Mouse (Mus musculus): ENCODE measurements at regions not wholly inside any gene's neighbourhood (a gene's known extent, or its start where the extent isn't known, plus 50 kb on each side); places are given as distances from the start of the nearest gene placed in this dataset.

DNA sequence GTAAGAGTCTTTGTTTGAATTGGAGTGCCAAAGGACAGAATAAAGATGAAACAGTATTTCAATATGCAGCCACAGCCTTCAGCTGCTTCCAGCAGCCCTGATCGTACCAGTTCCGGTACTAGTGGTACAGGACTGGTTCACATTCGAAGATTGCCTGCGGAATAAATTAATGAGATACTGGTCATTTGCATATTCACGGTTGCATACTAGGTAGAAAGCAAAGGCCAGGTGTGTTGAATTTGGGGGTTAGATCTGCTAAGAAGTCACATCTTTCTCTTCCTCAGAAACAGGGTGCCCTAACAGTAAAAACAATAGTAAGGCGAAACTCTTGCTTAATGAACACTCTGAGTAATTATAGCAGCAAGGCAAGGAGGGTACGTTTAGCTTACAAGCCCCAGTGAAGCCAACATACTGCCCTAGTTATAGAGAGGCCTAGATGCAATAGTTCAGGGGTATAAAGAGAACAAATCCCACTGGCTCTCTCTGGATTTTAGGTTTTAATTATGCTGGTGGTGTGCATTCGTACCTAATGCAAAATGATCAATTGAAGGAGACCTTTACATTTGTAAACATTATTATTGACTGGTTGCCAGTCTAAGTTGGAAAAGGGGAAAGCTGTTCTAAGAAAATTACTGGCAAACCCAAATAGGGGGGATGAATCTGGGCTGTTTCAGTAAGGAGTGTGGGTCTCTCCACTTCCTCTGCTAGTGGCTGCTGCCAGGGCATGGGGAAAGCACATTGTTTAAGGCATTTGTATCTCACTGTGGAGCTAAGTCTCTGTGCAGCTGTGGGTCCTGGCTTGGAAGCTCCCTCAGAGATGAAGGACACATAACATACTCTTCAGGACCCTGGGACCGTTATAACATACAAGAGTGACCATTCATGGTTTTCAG lies 435.3 kb upstream of the Pou3f3 start:
- WGBS = 58% methylated on average over 9 of the region's 9 CpGs
- Histone ChIP-seq H3K27me3 (0 out of 2 replicates have a peak, but pooled peaks cover 5% of the 10 kb centered on the region), H3K36me3 (no peaks in the 10 kb centered on the region), H3K9ac (no peak overlapping the region), H3K4me3 (no peak overlapping the region), H3K4me2 (replicated peaks) (0 out of 2 replicates have a peak overlapping the region, but pooled peaks have one; percentile 7), H3K9me3 (no peaks in the 10 kb centered on the region), H3K27ac (no peak overlapping the region), H3K4me1 (peaks cover 32% of the 10 kb centered on the region)
- ATAC-seq (ENCODE audit: low FRiP score, low read depth) = no peak

DNA sequence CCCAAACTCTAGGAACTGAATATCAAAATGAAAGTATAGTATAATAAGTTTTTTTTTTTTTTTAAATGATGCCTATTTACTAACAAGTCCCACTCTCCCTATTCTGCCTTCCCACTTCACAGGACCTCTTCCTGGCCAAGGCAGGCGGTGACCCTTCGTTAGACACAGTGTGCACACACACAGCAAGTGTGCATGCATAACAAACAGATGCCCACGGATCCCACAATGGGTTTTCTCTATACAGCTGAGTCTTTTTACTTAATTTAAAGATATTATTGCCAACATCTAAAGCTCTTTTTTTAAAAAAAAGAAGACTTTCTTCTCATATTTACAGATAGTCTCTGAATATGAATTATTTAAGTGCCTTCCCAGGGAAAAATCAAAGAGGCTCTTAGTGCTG lies 434.5 kb upstream of the Pou3f3 start:
- H3K4me1 ChIP-seq = peaks cover 32% of the 10 kb centered on the region
- H3K4me2 ChIP-seq (replicated peaks) = no peak overlapping the region
- no peak overlapping the region for H3K27ac ChIP-seq
- no peak overlapping the region for H3K9ac ChIP-seq
- no peak overlapping the region for H3K4me3 ChIP-seq
- WGBS = 62% methylated on average over 3 of the region's 3 CpGs
- no peak for ATAC-seq (ENCODE audit: low FRiP score, low read depth)
- no peaks in the 10 kb centered on the region for H3K9me3 ChIP-seq
- H3K27me3 ChIP-seq = 0 out of 2 replicates have a peak, but pooled peaks cover 5% of the 10 kb centered on the region
- no peaks in the 10 kb centered on the region for H3K36me3 ChIP-seq

DNA sequence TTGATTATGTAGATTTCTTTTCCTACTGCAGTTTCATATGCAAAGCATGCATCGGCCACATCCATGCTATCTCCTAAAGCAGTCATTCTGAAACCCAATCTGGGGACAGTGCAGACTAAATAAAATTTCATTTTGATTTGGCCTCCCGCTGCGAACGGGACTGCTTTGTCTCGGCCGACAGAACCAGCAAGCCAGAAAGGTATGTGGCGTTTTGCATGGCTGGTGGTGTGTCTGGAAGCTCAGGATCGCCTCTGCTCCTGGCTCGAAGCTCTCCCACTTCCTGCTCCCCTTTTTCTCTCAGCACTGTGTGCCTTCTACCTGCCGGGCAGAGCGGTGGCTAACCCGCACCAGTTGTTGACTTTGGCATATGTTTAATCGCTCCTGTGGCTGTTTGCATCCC lies 433.8 kb upstream of the Pou3f3 start:
- ATAC-seq (ENCODE audit: low FRiP score, low read depth) = peak; percentile 44; the same call in 1 of the 2 replicates
- Histone ChIP-seq H3K4me2 (replicated peaks) (peak overlapping the region; percentile 59), H3K9me3 (no peaks in the 10 kb centered on the region), H3K36me3 (no peaks in the 10 kb centered on the region), H3K4me3 (peak overlapping the region; percentile 33), H3K27ac (no peak overlapping the region), H3K27me3 (0 out of 2 replicates have a peak, but pooled peaks cover 5% of the 10 kb centered on the region), H3K4me1 (peaks cover 32% of the 10 kb centered on the region), H3K9ac (peak overlapping the region; percentile 39; the same call in 1 of the 2 replicates)
- 9% methylated on average over 13 of the region's 13 CpGs for WGBS

DNA sequence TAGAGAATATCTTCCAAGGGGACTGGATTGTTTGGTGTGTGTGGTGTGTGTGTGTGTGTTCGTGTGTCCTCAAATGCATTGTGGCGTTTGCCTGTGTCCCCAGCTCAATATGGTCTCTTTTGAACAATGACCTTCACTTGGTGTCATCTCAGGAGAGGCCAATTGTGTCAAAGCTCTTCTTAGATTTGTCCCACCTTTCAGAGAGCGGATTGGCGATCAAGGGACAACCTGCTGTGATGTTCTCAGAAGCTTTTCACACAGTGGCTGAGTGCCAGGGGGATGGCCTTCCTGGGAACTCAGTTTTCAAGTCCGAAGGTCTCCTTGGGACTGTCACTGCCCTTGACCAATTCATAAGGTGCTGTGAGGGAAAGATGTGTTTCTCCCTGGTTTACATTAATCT lies 433.0 kb upstream of the Pou3f3 start:
- no peak overlapping the region for H3K4me2 ChIP-seq (replicated peaks)
- H3K36me3 ChIP-seq = no peaks in the 10 kb centered on the region
- 0 out of 2 replicates have a peak, but pooled peaks cover 5% of the 10 kb centered on the region for H3K27me3 ChIP-seq
- 70% methylated on average over 5 of the region's 5 CpGs for WGBS
- peaks cover 30% of the 10 kb centered on the region for H3K4me1 ChIP-seq
- no peak for ATAC-seq (ENCODE audit: low FRiP score, low read depth)
- H3K4me3 ChIP-seq = no peak overlapping the region
- H3K9ac ChIP-seq = no peak overlapping the region
- H3K27ac ChIP-seq = no peak overlapping the region
- H3K9me3 ChIP-seq = no peaks in the 10 kb centered on the region

DNA sequence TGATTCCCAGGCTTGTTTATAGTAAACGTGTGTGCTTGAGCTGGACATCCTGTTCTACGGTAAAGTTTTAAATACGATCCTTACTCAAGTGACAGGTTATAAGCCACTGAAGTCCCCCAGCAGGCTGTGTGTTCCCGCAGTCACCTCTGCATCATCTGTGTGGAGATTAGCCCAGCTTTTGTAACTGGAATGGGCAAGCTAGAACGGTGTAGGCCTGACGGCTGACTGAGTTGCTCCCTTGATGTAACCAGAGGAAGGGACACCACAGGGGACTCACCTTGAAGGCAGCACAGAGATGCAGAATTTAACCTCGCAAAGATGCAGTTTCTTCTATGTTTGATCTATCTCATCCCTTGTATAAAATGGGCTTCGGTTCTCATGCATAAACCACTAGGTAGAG lies 418.4 kb upstream of the Pou3f3 start:
- Histone ChIP-seq H3K4me1 (no peaks in the 10 kb centered on the region), H3K27ac (no peak overlapping the region), H3K4me2 (replicated peaks) (no peak overlapping the region), H3K4me3 (no peak overlapping the region), H3K27me3 (no peaks in the 10 kb centered on the region), H3K9me3 (no peaks in the 10 kb centered on the region), H3K9ac (no peak overlapping the region), H3K36me3 (no peaks in the 10 kb centered on the region)
- no peak for ATAC-seq (ENCODE audit: low FRiP score, low read depth)
- WGBS = 50% methylated on average over 8 of the region's 8 CpGs

DNA sequence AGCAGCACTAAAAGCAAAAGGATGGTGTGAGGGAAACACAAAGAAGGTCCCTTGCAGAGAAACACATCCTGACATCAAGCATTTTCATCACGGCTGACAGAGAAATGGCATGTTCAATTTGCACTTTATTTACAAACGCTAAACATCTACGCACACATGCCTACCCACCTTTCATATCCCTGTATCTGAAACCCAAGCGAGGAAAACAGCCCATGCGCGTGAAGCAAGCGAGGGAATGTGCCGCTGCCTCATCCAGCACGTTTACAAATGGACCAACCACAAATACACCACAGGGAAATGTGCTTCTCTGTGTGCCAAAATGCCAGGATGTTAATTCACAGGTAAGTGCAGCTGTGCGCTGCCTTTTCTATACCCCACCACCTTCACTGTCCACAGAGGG lies 399.7 kb upstream of the Pou3f3 start:
- Histone ChIP-seq H3K27me3 (no peaks in the 10 kb centered on the region), H3K4me2 (replicated peaks) (peak overlapping the region; percentile 44), H3K36me3 (no peaks in the 10 kb centered on the region), H3K4me3 (no peak overlapping the region), H3K9ac (no peak overlapping the region), H3K4me1 (peaks cover 9% of the 10 kb centered on the region; the same call in 1 of the 2 replicates), H3K27ac (peak overlapping the region; percentile 22; the same call in 1 of the 2 replicates), H3K9me3 (no peaks in the 10 kb centered on the region)
- WGBS = 71% methylated on average over 10 of the region's 10 CpGs
- ATAC-seq (ENCODE audit: low FRiP score, low read depth) = no peak

DNA sequence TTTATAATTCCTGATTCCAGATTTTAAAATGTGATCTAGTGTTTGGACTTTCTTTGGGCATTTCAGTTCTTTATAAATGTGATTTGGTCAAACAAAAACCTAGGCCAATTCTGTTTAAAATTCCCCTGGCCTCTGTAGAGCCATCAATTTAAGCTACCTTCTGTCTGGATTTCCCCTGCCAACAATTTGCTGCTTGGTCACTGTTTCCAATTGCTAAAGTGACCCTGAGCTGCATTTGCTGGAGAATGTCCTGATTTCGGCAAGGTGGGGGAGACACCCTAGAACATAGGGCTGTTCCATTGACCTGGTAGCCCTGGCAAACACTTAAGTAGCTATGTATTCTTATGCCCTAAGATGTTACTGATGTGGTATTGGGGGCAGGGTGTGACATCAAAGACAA lies 386.3 kb upstream of the Pou3f3 start:
- Histone ChIP-seq H3K4me3 (no peak overlapping the region), H3K9me3 (no peaks in the 10 kb centered on the region), H3K4me2 (replicated peaks) (no peak overlapping the region), H3K36me3 (no peaks in the 10 kb centered on the region), H3K9ac (no peak overlapping the region), H3K27me3 (no peaks in the 10 kb centered on the region), H3K4me1 (no peaks in the 10 kb centered on the region), H3K27ac (no peak overlapping the region)
- no peak for ATAC-seq (ENCODE audit: low FRiP score, low read depth)
- WGBS = 40% methylated on average over 1 of the region's 1 CpGs

DNA sequence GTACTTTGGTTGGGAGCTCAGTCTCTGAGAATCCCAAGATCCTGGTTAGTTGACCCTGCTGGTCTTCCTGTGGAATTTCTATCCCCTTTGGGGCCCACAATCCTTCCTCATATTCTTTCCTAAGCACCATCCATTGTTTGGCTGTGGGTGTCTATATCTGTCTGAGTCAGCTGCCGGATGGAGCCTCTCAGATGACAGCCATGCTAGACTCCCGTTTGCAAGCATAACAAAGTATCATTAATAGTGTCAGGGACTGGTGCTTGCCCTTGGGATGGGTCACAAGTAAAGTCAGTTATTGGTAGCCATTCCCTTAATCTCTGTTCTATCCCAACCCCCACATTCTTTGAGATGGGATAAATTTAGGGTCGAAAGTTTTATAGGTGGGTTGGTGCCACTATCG lies 382.1 kb upstream of the Pou3f3 start:
- Histone ChIP-seq H3K27ac (no peak overlapping the region), H3K4me3 (no peak overlapping the region), H3K9me3 (no peaks in the 10 kb centered on the region), H3K36me3 (no peaks in the 10 kb centered on the region), H3K4me1 (no peaks in the 10 kb centered on the region), H3K9ac (no peak overlapping the region), H3K27me3 (no peaks in the 10 kb centered on the region), H3K4me2 (replicated peaks) (no peak overlapping the region)
- 85% methylated on average over 4 of the region's 4 CpGs for WGBS
- no peak for ATAC-seq (ENCODE audit: low FRiP score, low read depth)

DNA sequence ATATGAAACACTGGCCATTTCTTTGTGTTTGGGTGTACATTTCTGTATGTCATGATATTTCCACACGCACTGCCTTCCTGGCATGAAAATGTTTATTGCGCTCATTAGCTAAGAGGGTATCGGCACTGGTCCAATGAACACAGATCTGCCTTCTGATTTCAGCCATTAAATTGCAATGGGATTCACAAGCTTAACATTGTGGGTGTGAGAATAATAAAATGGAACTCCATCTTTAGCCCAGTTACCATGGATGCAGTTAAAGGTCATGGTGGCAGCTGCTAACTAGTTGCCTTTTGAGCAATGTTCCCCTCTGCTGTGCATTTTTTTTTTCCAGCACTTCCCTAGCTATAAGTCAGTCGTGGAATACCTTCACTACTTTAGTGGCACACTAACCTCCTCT lies 343.7 kb upstream of the Pou3f3 start:
- WGBS = 50% methylated on average over 4 of the region's 4 CpGs
- no peaks in the 10 kb centered on the region for H3K9me3 ChIP-seq
- peak overlapping the region; percentile 63; the same call in 1 of the 2 replicates for H3K27ac ChIP-seq
- peaks cover 28% of the 10 kb centered on the region for H3K4me1 ChIP-seq
- 0 out of 2 replicates have a peak, but pooled peaks cover 2% of the 10 kb centered on the region for H3K27me3 ChIP-seq
- no peak overlapping the region for H3K9ac ChIP-seq
- H3K36me3 ChIP-seq = no peaks in the 10 kb centered on the region
- H3K4me3 ChIP-seq = no peak overlapping the region
- peak overlapping the region; percentile 34 for H3K4me2 ChIP-seq (replicated peaks)
- no peak for ATAC-seq (ENCODE audit: low FRiP score, low read depth)

DNA sequence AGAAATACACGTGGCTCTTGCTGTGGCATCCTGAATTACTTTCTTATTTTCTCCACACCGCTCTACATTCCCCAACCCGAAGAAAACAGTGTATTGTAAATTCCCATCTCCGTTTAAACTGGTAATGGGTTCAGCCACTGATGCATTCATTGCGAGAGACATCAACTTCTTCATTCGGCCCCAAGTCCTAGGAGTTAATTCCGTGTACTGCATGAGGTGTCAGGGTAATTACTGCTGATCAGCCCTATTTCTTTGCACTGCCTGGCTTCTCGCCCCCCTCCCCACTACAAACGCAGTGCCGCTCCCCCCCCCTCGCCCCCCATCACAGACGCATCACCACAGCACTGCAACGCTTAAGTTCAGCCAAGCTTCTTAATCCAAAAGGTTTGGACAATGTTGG lies 343.2 kb upstream of the Pou3f3 start:
- H3K36me3 ChIP-seq = no peaks in the 10 kb centered on the region
- H3K4me3 ChIP-seq = no peak overlapping the region
- 0 out of 2 replicates have a peak, but pooled peaks cover 2% of the 10 kb centered on the region for H3K27me3 ChIP-seq
- H3K27ac ChIP-seq = peak overlapping the region; percentile 63; the same call in 1 of the 2 replicates
- no peak overlapping the region for H3K9ac ChIP-seq
- H3K4me2 ChIP-seq (replicated peaks) = peak overlapping the region; percentile 34
- 53% methylated on average over 13 of the region's 13 CpGs for WGBS
- H3K4me1 ChIP-seq = peaks cover 28% of the 10 kb centered on the region
- no peak for ATAC-seq (ENCODE audit: low FRiP score, low read depth)
- H3K9me3 ChIP-seq = no peaks in the 10 kb centered on the region

DNA sequence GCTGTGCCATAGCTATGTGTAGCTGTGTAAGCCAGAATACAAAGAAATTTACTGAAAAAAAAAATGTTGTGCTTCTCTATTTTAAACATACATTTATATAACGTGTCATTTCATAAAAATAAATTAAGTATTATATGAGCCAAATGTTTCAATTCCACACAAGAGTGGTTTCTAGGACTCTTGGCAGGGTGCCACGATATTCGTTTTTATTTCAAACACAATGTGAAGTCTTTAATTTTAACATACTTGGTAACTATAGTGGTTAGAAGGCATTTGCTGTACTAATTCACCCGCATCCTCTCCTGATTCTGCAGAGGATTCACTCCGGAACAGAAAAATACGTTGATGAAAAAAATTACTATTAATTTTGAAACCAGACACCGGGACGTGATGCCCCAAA lies 342.5 kb upstream of the Pou3f3 start:
- no peaks in the 10 kb centered on the region for H3K36me3 ChIP-seq
- H3K4me2 ChIP-seq (replicated peaks) = no peak overlapping the region; the same call in 1 of the 2 replicates
- peak overlapping the region; percentile 63; the same call in 1 of the 2 replicates for H3K27ac ChIP-seq
- 0 out of 2 replicates have a peak, but pooled peaks cover 2% of the 10 kb centered on the region for H3K27me3 ChIP-seq
- H3K4me3 ChIP-seq = no peak overlapping the region
- no peak overlapping the region for H3K9ac ChIP-seq
- WGBS = 62% methylated on average over 8 of the region's 8 CpGs
- H3K4me1 ChIP-seq = peaks cover 28% of the 10 kb centered on the region
- ATAC-seq (ENCODE audit: low FRiP score, low read depth) = no peak
- no peaks in the 10 kb centered on the region for H3K9me3 ChIP-seq

DNA sequence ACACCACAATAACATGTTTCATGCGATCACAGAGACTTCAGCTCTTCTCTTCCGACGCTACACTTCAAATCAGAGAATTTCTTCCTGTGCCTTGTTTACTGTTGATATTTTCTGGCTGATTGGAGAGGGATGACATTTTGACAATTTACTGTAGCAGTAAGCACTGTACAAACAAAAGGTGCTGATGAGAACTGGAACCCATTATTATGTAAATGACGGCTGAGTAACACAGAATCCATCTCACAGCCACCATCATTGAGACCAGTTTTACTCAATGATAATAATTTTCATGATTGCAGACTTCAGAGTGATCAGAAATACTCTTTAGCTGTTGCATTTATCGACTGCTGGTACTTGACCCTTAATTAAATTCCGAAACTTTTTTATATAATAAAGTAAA lies 341.5 kb upstream of the Pou3f3 start:
- Histone ChIP-seq H3K36me3 (no peaks in the 10 kb centered on the region), H3K4me2 (replicated peaks) (no peak overlapping the region), H3K27me3 (0 out of 2 replicates have a peak, but pooled peaks cover 2% of the 10 kb centered on the region), H3K9ac (no peak overlapping the region), H3K4me3 (no peak overlapping the region), H3K27ac (no peak overlapping the region), H3K9me3 (no peaks in the 10 kb centered on the region), H3K4me1 (peaks cover 28% of the 10 kb centered on the region)
- no peak for ATAC-seq (ENCODE audit: low FRiP score, low read depth)
- 89% methylated on average over 6 of the region's 6 CpGs for WGBS
